Mouse (Mus musculus) MEL (cell line): Measurements from ENCODE around the gene Higd1a. TPM values are rescaled to one million over a fixed set of nuclear protein-coding genes. Genes with fewer than 3 reads are reported as not detected.

ENCODE experiments used
- DNase-seq: peaks from one replicate; pipeline ENCODE4 v3.0.0; 2011; ENCODE audit warnings: low read depth, low spot score
- H3K27ac ChIP-seq: 2 replicates; pipeline ENCODE4 v1.5.1; 2012; ENCODE audit warnings: low read depth, mild to moderate bottlenecking, control low read depth, low read length, moderate library complexity; ENCODE audit not compliant: control insufficient read depth
- H3K27me3 ChIP-seq, 2 experiments: fragments of 150-350 bp in 1 of 2; sonication (generic) in 1 of 2; 2 replicates each; pipeline ENCODE4 v1.6.1; 2012; ENCODE audit warnings: low read length in 2 of 2, mild to moderate bottlenecking in 2 of 2, improper control_type of control experiment in 1 of 2, moderate library complexity in 1 of 2; ENCODE audit not compliant: insufficient read depth in 2 of 2, control insufficient read depth in 1 of 2
- H3K36me3 ChIP-seq, 2 experiments: 2 replicates each; pipeline ENCODE4 v1.6.1; 2012 to 2014; ENCODE audit warnings: low read length in 2 of 2, improper control_type of control experiment in 1 of 2, inconsistent platforms in 1 of 2, mild to moderate bottlenecking in 1 of 2; ENCODE audit not compliant: insufficient read depth in 2 of 2, control insufficient read depth in 1 of 2
- H3K4me1 ChIP-seq, 2 experiments: fragments of 150-350 bp in 1 of 2; sonication (generic) in 1 of 2; 2 replicates each; pipeline ENCODE4 v1.6.1; 2012; ENCODE audit warnings: low read length in 2 of 2, improper control_type of control experiment in 1 of 2, mild to moderate bottlenecking in 1 of 2; ENCODE audit not compliant: insufficient read depth in 2 of 2, control insufficient read depth in 1 of 2
- H3K4me3 ChIP-seq, 2 experiments: fragments of 150-350 bp in 1 of 2; sonication (generic) in 1 of 2; 2 replicates each; pipeline ENCODE4 v1.5.1; 2012; ENCODE audit warnings: low read depth in 2 of 2, low read length in 2 of 2, mild to moderate bottlenecking in 2 of 2, moderate library complexity in 2 of 2, control low read depth in 1 of 2, improper control_type of control experiment in 1 of 2; ENCODE audit not compliant: control insufficient read depth in 1 of 2, insufficient read depth in 1 of 2
- H3K79me2 ChIP-seq: 2 replicates; pipeline ENCODE4 v1.6.1; 2012; ENCODE audit warnings: mild to moderate bottlenecking, low read length, moderate library complexity; ENCODE audit not compliant: control insufficient read depth, poor library complexity, insufficient read depth
- H3K9ac ChIP-seq: 2 replicates; pipeline ENCODE4 v1.6.1; 2012; ENCODE audit warnings: low read depth, mild to moderate bottlenecking, control low read depth, low read length, moderate library complexity; ENCODE audit not compliant: control insufficient read depth, poor library complexity, severe bottlenecking
- H3K9me3 ChIP-seq: fragments of 150-350 bp; sonication (generic); replicated peaks from 2 replicates; pipeline ENCODE4 v1.6.1; 2012; ENCODE audit warnings: mild to moderate bottlenecking, low read length, improper control_type of control experiment, moderate library complexity; ENCODE audit not compliant: insufficient read depth
- BHLHE40 ChIP-seq: IDR thresholded peaks from 2 replicates; pipeline ENCODE4 v1.6.1; 2012; ENCODE audit warnings: low read depth, mild to moderate bottlenecking, inconsistent platforms, low read length, improper control_type of control experiment, borderline replicate concordance
- CHD1 ChIP-seq: IDR thresholded peaks from 2 replicates; pipeline ENCODE4 v1.6.1; 2012; ENCODE audit warnings: low read depth, mild to moderate bottlenecking, inconsistent platforms, low read length, improper control_type of control experiment
- E2F4 ChIP-seq: IDR thresholded peaks from 2 replicates; pipeline ENCODE4 v1.6.1; 2011; ENCODE audit warnings: low read depth, low read length, improper control_type of control experiment, borderline replicate concordance
- ELF1 ChIP-seq: IDR thresholded peaks from 2 replicates; pipeline ENCODE4 v1.6.1; 2014; ENCODE audit warnings: low read depth, mild to moderate bottlenecking, inconsistent platforms, low read length, improper control_type of control experiment, moderate library complexity
- EP300 ChIP-seq, 2 experiments: IDR thresholded peaks; 2 replicates each; pipeline ENCODE4 v1.6.1; 2011; ENCODE audit warnings: improper control_type of control experiment in 2 of 2, low read length in 2 of 2, low read depth in 1 of 2, mild to moderate bottlenecking in 1 of 2
- ETS1 ChIP-seq: IDR thresholded peaks from 2 replicates; pipeline ENCODE4 v1.6.1; 2012; ENCODE audit warnings: low read depth, mild to moderate bottlenecking, inconsistent platforms, low read length, improper control_type of control experiment, moderate library complexity
- GABPA ChIP-seq: IDR thresholded peaks from 2 replicates; pipeline ENCODE4 v1.6.1; 2012; ENCODE audit warnings: low read depth, mild to moderate bottlenecking, inconsistent platforms, low read length, improper control_type of control experiment, moderate library complexity
- GATA1 ChIP-seq: IDR thresholded peaks from 2 replicates; pipeline ENCODE4 v1.6.1; 2011; ENCODE audit warnings: low read depth, low read length, improper control_type of control experiment
- HCFC1 ChIP-seq: IDR thresholded peaks from 2 replicates; pipeline ENCODE4 v1.6.1; 2012; ENCODE audit warnings: low read depth, mild to moderate bottlenecking, inconsistent platforms, low read length, improper control_type of control experiment, moderate library complexity
- JUND ChIP-seq: IDR thresholded peaks from 2 replicates; pipeline ENCODE4 v1.6.1; 2011; ENCODE audit warnings: low read depth, mild to moderate bottlenecking, improper control_type of control experiment, low read length
- KAT2A ChIP-seq: conservative IDR thresholded peaks from 2 replicates; pipeline ENCODE4 v1.6.1; 2012; ENCODE audit warnings: low read depth, low read length, improper control_type of control experiment, inconsistent platforms
- MAFK ChIP-seq: IDR thresholded peaks from 2 replicates; pipeline ENCODE4 v1.6.1; 2011; ENCODE audit warnings: low read depth, mild to moderate bottlenecking, low read length, improper control_type of control experiment, borderline replicate concordance
- MAX ChIP-seq: IDR thresholded peaks from 2 replicates; pipeline ENCODE4 v1.6.1; 2011; ENCODE audit warnings: low read length, improper control_type of control experiment
- MAZ ChIP-seq: IDR thresholded peaks from 2 replicates; pipeline ENCODE4 v1.6.1; 2012; ENCODE audit warnings: low read depth, mild to moderate bottlenecking, inconsistent platforms, low read length, improper control_type of control experiment
- MXI1 ChIP-seq: IDR thresholded peaks from 2 replicates; pipeline ENCODE4 v1.6.1; 2011; ENCODE audit warnings: mild to moderate bottlenecking, low read depth, low read length, improper control_type of control experiment
- MYB ChIP-seq: IDR thresholded peaks from 2 replicates; pipeline ENCODE4 v1.6.1; 2011; ENCODE audit warnings: mild to moderate bottlenecking, low read depth, low read length, improper control_type of control experiment
- MYC ChIP-seq: IDR thresholded peaks from 2 replicates; pipeline ENCODE4 v1.6.1; 2011; ENCODE audit warnings: low read depth, mild to moderate bottlenecking, low read length, improper control_type of control experiment, moderate library complexity
- NRF1 ChIP-seq: IDR thresholded peaks from 2 replicates; pipeline ENCODE4 v1.6.1; 2014; ENCODE audit warnings: low read depth, mild to moderate bottlenecking, inconsistent platforms, low read length, improper control_type of control experiment, moderate library complexity; ENCODE audit not compliant: poor library complexity, insufficient read depth, severe bottlenecking
- POLR2A ChIP-seq, 2 experiments: IDR thresholded peaks; 2 replicates each; pipeline ENCODE4 v1.6.1; 2011 to 2012; ENCODE audit warnings: low read length in 2 of 2, mild to moderate bottlenecking in 2 of 2, control low read depth in 1 of 2, improper control_type of control experiment in 1 of 2, low read depth in 1 of 2, moderate library complexity in 1 of 2; ENCODE audit not compliant: control insufficient read depth in 1 of 2, insufficient read depth in 1 of 2, poor library complexity in 1 of 2
- POLR2AphosphoS2 ChIP-seq: IDR thresholded peaks from 2 replicates; pipeline ENCODE4 v1.6.1; 2011; ENCODE audit warnings: low read length, improper control_type of control experiment
- POLR2AphosphoS5 ChIP-seq: IDR thresholded peaks from 2 replicates; pipeline ENCODE4 v1.6.1; 2012; ENCODE audit warnings: low read depth, borderline replicate concordance, mild to moderate bottlenecking, inconsistent platforms, low read length, moderate library complexity, mixed read lengths
- RAD21 ChIP-seq: IDR thresholded peaks from 2 replicates; pipeline ENCODE4 v1.6.1; 2011; ENCODE audit warnings: mild to moderate bottlenecking, low read depth, low read length, improper control_type of control experiment
- RCOR1 ChIP-seq: IDR thresholded peaks from 2 replicates; pipeline ENCODE4 v1.6.1; 2012; ENCODE audit warnings: low read depth, mild to moderate bottlenecking, inconsistent platforms, low read length, improper control_type of control experiment
- SIN3A ChIP-seq: IDR thresholded peaks from 2 replicates; pipeline ENCODE4 v1.6.1; 2012; ENCODE audit warnings: low read length, improper control_type of control experiment, inconsistent platforms
- SMC3 ChIP-seq: IDR thresholded peaks from 2 replicates; pipeline ENCODE4 v1.6.1; 2011; ENCODE audit warnings: low read depth, low read length, improper control_type of control experiment
- TAL1 ChIP-seq: IDR thresholded peaks from 2 replicates; pipeline ENCODE4 v1.6.1; 2012; ENCODE audit warnings: mild to moderate bottlenecking, inconsistent platforms, low read length, moderate library complexity, mixed read lengths
- TBP ChIP-seq: IDR thresholded peaks from 2 replicates; pipeline ENCODE4 v1.8.0; 2011; ENCODE audit warnings: low read depth, low read length, improper control_type of control experiment
- TCF12 ChIP-seq: IDR thresholded peaks from 2 replicates; pipeline ENCODE4 v1.6.1; 2014; ENCODE audit warnings: low read depth, mild to moderate bottlenecking, inconsistent platforms, low read length, improper control_type of control experiment, moderate library complexity
- UBTF ChIP-seq: IDR thresholded peaks from 2 replicates; pipeline ENCODE4 v1.6.1; 2012; ENCODE audit warnings: low read depth, mild to moderate bottlenecking, inconsistent platforms, low read length, improper control_type of control experiment, moderate library complexity, borderline replicate concordance; ENCODE audit not compliant: insufficient read depth
- USF2 ChIP-seq, 2 experiments: IDR thresholded peaks; 2 replicates each; pipeline ENCODE4 v1.6.1; 2011 to 2012; ENCODE audit warnings: improper control_type of control experiment in 2 of 2, low read length in 2 of 2, borderline replicate concordance in 1 of 2, inconsistent platforms in 1 of 2, low read depth in 1 of 2, mild to moderate bottlenecking in 1 of 2; ENCODE audit not compliant: insufficient read depth in 1 of 2
- ZC3H11A ChIP-seq: IDR thresholded peaks from 2 replicates; pipeline ENCODE4 v1.6.1; 2012; ENCODE audit warnings: low read depth, mild to moderate bottlenecking, inconsistent platforms, low read length, improper control_type of control experiment
- ZKSCAN1 ChIP-seq: IDR thresholded peaks from 2 replicates; pipeline ENCODE4 v1.6.1; 2012; ENCODE audit warnings: low read depth, mild to moderate bottlenecking, inconsistent platforms, low read length, improper control_type of control experiment, moderate library complexity
- ZMIZ1 ChIP-seq: IDR thresholded peaks from 2 replicates; pipeline ENCODE4 v1.6.1; 2012; ENCODE audit warnings: low read depth, mild to moderate bottlenecking, inconsistent platforms, low read length, improper control_type of control experiment, moderate library complexity
- ZNF384 ChIP-seq: IDR thresholded peaks from 2 replicates; pipeline ENCODE4 v1.6.1; 2012; ENCODE audit warnings: low read depth, mild to moderate bottlenecking, inconsistent platforms, low read length, improper control_type of control experiment
- polyA plus RNA-seq, 2 experiments: library from polyadenylated mRNA; stranded (reverse) in 1 of 2; unstranded in 1 of 2; fragments of >175 nt in 1 of 2; fragments of >200 nt in 1 of 2; gene quantifications; 2 replicates each; pipeline versions ENCODE4 v1.2.1 to v1.2.4; 2012; ENCODE audit warnings: low replicate concordance in 2 of 2, low read depth in 1 of 2; ENCODE audit not compliant: insufficient read length in 2 of 2, insufficient read depth in 1 of 2, missing spikeins in 1 of 2
- total RNA-seq: library from RNA; depleted of rRNA; stranded (reverse); fragments of 300-350 nt; gene quantifications from 2 replicates; pipeline ENCODE4 v1.2.3, GENCODE M21; 2012

Gene Higd1a
- total and polyA plus RNA-seq, 3 experiments: 142 to 177 TPM; not detected in 1

DNA sequence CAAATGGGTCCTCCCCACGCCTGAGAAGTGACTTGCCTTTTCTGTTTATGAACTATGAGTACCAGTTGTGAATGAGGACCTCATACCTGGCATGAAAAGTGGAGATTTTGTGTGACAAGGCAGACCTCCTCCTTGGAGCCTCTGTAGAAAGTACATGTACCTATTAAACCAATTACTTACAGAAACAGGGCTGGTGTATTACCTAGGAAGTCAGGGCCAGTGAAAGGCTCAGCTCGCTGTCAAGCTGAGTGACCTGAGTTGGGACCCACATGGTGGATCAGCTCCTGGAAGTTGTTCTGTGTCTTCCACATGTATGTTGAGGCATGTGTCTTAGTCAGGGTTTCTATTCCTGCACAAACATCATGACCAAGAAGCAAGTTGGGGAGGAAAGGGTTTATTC, 2.8 kb upstream of the Higd1a start:
- H3K4me3 ChIP-seq: no peak overlapping the region

DNA sequence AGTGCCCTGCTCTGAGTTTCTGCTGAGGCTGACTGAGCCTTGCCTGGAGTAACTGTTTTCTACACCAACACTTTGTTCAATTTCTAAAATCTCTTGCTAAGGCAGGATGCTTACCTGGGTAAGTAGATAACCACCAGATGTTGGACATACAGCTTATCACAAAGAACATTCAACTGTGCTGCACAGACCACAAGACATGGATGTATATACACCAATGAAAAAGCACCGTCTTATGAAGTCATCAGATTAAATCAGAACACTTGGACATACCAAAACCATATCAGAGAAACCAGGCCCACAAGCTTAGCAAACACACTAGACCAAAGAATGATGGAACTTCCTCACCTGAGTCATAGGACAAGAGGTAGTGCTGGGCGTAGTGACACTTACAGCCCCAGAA, 1.2 kb upstream of the Higd1a start:
- peak; percentile 52 for DNase-seq
- no peaks in the 10 kb centered on the region for H3K9me3 ChIP-seq
- peaks cover 0 to 20% of the 10 kb centered on the region in 2 experiments; a peak in 3 of 4 replicates for H3K36me3 ChIP-seq
- peaks cover 21% of the 10 kb centered on the region for H3K79me2 ChIP-seq
- H3K4me3 ChIP-seq: no peak overlapping the region
- no peaks in the 10 kb centered on the region for H3K27me3 ChIP-seq
- no peak overlapping the region for H3K27ac ChIP-seq
- no peak overlapping the region for H3K9ac ChIP-seq
- H3K4me1 ChIP-seq: peaks cover 6 to 10% of the 10 kb centered on the region in 2 experiments
- TF ChIP-seq RCOR1 (no peak), EP300 (IDR thresholded peaks at IDR 0.05; ENCODE audit: low read depth in 1 of 2, low read length in 2 of 2) (peak; percentile 40 to 47; a peak in 3 of 4 replicates), MAX (no peak), TBP (no peak), E2F4 (no peak), SMC3 (no peak), POLR2A (IDR thresholded peaks at IDR 0.05; ENCODE audit: control insufficient read depth in 1 of 2, insufficient read depth in 1 of 2, low read depth in 1 of 2, low read length in 2 of 2, poor library complexity in 1 of 2) (no peak), ELF1 (no peak), BHLHE40 (no peak), MYC (no peak), ZC3H11A (no peak), UBTF (no peak), ZKSCAN1 (no peak), KAT2A (no peak), GABPA (no peak), ETS1 (no peak; the same call in 1 of the 2 replicates), SIN3A (no peak), HCFC1 (no peak), MAZ (no peak), CHD1 (no peak), MAFK (no peak), USF2 (IDR thresholded peaks at IDR 0.05; ENCODE audit: borderline replicate concordance in 1 of 2, insufficient read depth in 1 of 2, low read depth in 1 of 2, low read length in 2 of 2) (no peak), NRF1 (no peak), ZMIZ1 (no peak), RAD21 (no peak), TCF12 (peak; percentile 23; the same call in 1 of the 2 replicates), GATA1 (peak; percentile 55; the same call in 1 of the 2 replicates), JUND (no peak), POLR2AphosphoS5 (no peak), TAL1 (peak; percentile 26; the same call in 1 of the 2 replicates)

More for the DNA sequence above, 2.8 kb upstream of the Higd1a start:
- Histone ChIP-seq H3K36me3 (peaks cover 0 to 13% of the 10 kb centered on the region in 2 experiments; a peak in 3 of 4 replicates), H3K4me1 (peaks cover 0 to 10% of the 10 kb centered on the region in 2 experiments), H3K27me3 (no peaks in the 10 kb centered on the region), H3K9ac (no peak overlapping the region), H3K79me2 (peaks cover 10% of the 10 kb centered on the region), H3K27ac (no peak overlapping the region), H3K9me3 (no peaks in the 10 kb centered on the region)
- TF ChIP-seq GATA1: no peak
- no peak for TF ChIP-seq POLR2AphosphoS2
- TF ChIP-seq MYB: no peak
- TF ChIP-seq SIN3A: no peak
- no peak for TF ChIP-seq MXI1
- no peak for TF ChIP-seq ZNF384
- no peak for DNase-seq
